Comparison of ENCODE assay signal across 11 mouse cellular contexts in genomic region chr16:35441346-35442025, GRCm38 (mm10). TPM values are rescaled to one million over a fixed set of nuclear protein-coding genes. Genes with fewer than 3 reads are reported as not detected.
DNase-seq lines count a peak whose midpoint lies in the region; ATAC-seq lines count a peak whose summit lies in the region.
"Had no signal": no experiment of that assay in that cellular context is flagged by ENCODE, and none has a peak within 500 bp of the region (broad histone marks: within the 10 kb centered on the region; RNA-seq: fewer than 3 reads in every experiment).

No protein-coding gene starts in this region.

- 0 out of 2 replicates have a peak, but pooled peaks cover 3% of the 10 kb centered on the region for H3K4me1 ChIP-seq in forebrain, embryonic 10.5 days
- no peaks in the 10 kb centered on the region for H3K4me1 ChIP-seq in forebrain, embryonic 12.5 days
- H3K4me1 ChIP-seq in midbrain, embryonic 13.5 days (replicated peaks): 0 out of 2 replicates have a peak, but pooled peaks cover 4% of the 10 kb centered on the region
- H3K4me1 ChIP-seq in midbrain, embryonic 15.5 days: 0 out of 2 replicates have a peak, but pooled peaks cover under 1% of the 10 kb centered on the region

- ATAC-seq in forebrain, embryonic 12.5 days (ENCODE audit: low FRiP score): no peak
- peak; percentile 24; the same call in 1 of the 2 replicates for ATAC-seq in midbrain, embryonic 13.5 days
- no peak for ATAC-seq in midbrain, embryonic 15.5 days (replicated peaks)
- ATAC-seq in megakaryocyte progenitor cell, adult 5-6 weeks (replicated peaks; ENCODE audit: poor library complexity): no peak
- ATAC-seq: Patski had no signal

- WGBS in forebrain, embryonic 10.5 days: 94% methylated on average over 9 of the region's 9 CpGs
- 89% methylated on average over 9 of the region's 9 CpGs for WGBS in forebrain, embryonic 12.5 days
- WGBS in midbrain, embryonic 13.5 days: 88% methylated on average over 9 of the region's 9 CpGs
- WGBS in midbrain, embryonic 15.5 days: 85% methylated on average over 9 of the region's 9 CpGs

- peaks cover 28% of the 10 kb centered on the region for H3K36me3 ChIP-seq in forebrain, embryonic 10.5 days (replicated peaks)
- 0 out of 2 replicates have a peak, but pooled peaks cover 3% of the 10 kb centered on the region for H3K36me3 ChIP-seq in forebrain, embryonic 12.5 days (replicated peaks)
- 0 out of 2 replicates have a peak, but pooled peaks cover 2% of the 10 kb centered on the region for H3K36me3 ChIP-seq in midbrain, embryonic 13.5 days
- H3K36me3 ChIP-seq in midbrain, embryonic 15.5 days (replicated peaks): no peaks in the 10 kb centered on the region

- no peaks in the 10 kb centered on the region for H3K27me3 ChIP-seq in forebrain, embryonic 10.5 days (ENCODE audit: poor library complexity, severe bottlenecking)
- no peaks in the 10 kb centered on the region for H3K27me3 ChIP-seq in forebrain, embryonic 12.5 days
- no peaks in the 10 kb centered on the region for H3K27me3 ChIP-seq in midbrain, embryonic 13.5 days
- no peaks in the 10 kb centered on the region for H3K27me3 ChIP-seq in midbrain, embryonic 15.5 days (replicated peaks)
- H3K27me3 ChIP-seq: Patski had no signal

- H3K9me3 ChIP-seq in forebrain, embryonic 10.5 days: no peaks in the 10 kb centered on the region; the same call in 1 of the 2 replicates
- H3K9me3 ChIP-seq in forebrain, embryonic 12.5 days: no peaks in the 10 kb centered on the region
- H3K9me3 ChIP-seq in midbrain, embryonic 13.5 days: no peaks in the 10 kb centered on the region
- no peaks in the 10 kb centered on the region for H3K9me3 ChIP-seq in midbrain, embryonic 15.5 days

- no peak overlapping the region for H3K9ac ChIP-seq in forebrain, embryonic 12.5 days
- H3K9ac ChIP-seq in midbrain, embryonic 13.5 days (replicated peaks): no peak overlapping the region
- H3K9ac ChIP-seq in midbrain, embryonic 15.5 days: no peak overlapping the region

- no peak overlapping the region for H3K4me3 ChIP-seq in forebrain, embryonic 10.5 days
- no peak overlapping the region for H3K4me3 ChIP-seq in forebrain, embryonic 12.5 days (replicated peaks)
- H3K4me3 ChIP-seq in midbrain, embryonic 13.5 days (replicated peaks): no peak overlapping the region
- H3K4me3 ChIP-seq in midbrain, embryonic 15.5 days: no peak overlapping the region

- DNase-seq in forebrain, embryonic 10.5 days (ENCODE audit: extremely low spot score, low spot score): no peak
- peak; percentile 89 for DNase-seq in layer of hippocampus, adult 9-11 months
- DNase-seq in right cerebral cortex, postnatal 14 days: peak; percentile 73
- no peak for DNase-seq in lung, postnatal 4 days
- DNase-seq: cerebellum, adult 2 months; kidney, postnatal 36 days had no signal

- no peak overlapping the region for H3K4me2 ChIP-seq in forebrain, embryonic 12.5 days
- no peak overlapping the region for H3K4me2 ChIP-seq in midbrain, embryonic 13.5 days (replicated peaks)
- H3K4me2 ChIP-seq in midbrain, embryonic 15.5 days: no peak overlapping the region

- 0 out of 2 replicates have a peak overlapping the region, but pooled peaks have one; percentile 5 for H3K27ac ChIP-seq in forebrain, embryonic 10.5 days
- no peak overlapping the region for H3K27ac ChIP-seq in forebrain, embryonic 12.5 days
- no peak overlapping the region for H3K27ac ChIP-seq in midbrain, embryonic 13.5 days
- H3K27ac ChIP-seq in midbrain, embryonic 15.5 days: no peak overlapping the region; the same call in 1 of the 2 replicates

RNA-seq across cellular contexts. Expression of gene Pdia5, which starts 49.2 kb away (rescaled TPM):
- polyA plus RNA-seq in forebrain, embryonic 10.5 days (2016; fragmentation: Nextera tagmentation; extraction: Ambion mirVana): 19.1 and 22.7 TPM in 2 replicates
- polyA plus RNA-seq in forebrain, embryonic 12.5 days (2016; fragmentation: Nextera tagmentation; extraction: Ambion mirVana): 15.8 and 17.0 TPM in 2 replicates
- polyA plus RNA-seq in midbrain, embryonic 13.5 days (2015; fragmentation: Nextera tagmentation; extraction: Ambion mirVana): 12.0 and 13.9 TPM in 2 replicates
- polyA plus RNA-seq in midbrain, embryonic 15.5 days (2015; fragmentation: Nextera tagmentation; extraction: Ambion mirVana): 12.4 and 13.9 TPM in 2 replicates
- 25.3 and 27.0 TPM in 2 replicates for total RNA-seq in megakaryocyte progenitor cell, adult 5-6 weeks (2015)
- total RNA-seq in megakaryocyte progenitor cell, adult 5-6 weeks (2017): 9.8 and 10.8 TPM in 2 replicates

Comparison
In these comparisons a context has a peak if more than half of its experiments do, and no peak if none do; other contexts are left out.
1. DNase-seq: peak in layer of hippocampus, adult 9-11 months (single experiment) and right cerebral cortex, postnatal 14 days (single experiment); none in forebrain, embryonic 10.5 days (single experiment) and lung, postnatal 4 days (0 of 2).